Mouse (Mus musculus) spleen, adult 2 months (tissue): ENCODE data around the gene Gstm4.

Experiments
- CTCF ChIP-seq: fragments of 200-500 bp; IDR thresholded peaks from 2 replicates; pipeline ENCODE4 v1.5.1; 2011; ENCODE audit warnings: mild to moderate bottlenecking, inconsistent platforms; ENCODE audit not compliant: insufficient read depth, insufficient read length, insufficient replicate concordance; ENCODE audit errors: extremely low read depth
- POLR2A ChIP-seq: fragments of 200-500 bp; IDR thresholded peaks from 2 replicates; pipeline ENCODE4 v1.6.1; 2011; ENCODE audit warnings: low read depth, low read length, inconsistent platforms

DNA sequence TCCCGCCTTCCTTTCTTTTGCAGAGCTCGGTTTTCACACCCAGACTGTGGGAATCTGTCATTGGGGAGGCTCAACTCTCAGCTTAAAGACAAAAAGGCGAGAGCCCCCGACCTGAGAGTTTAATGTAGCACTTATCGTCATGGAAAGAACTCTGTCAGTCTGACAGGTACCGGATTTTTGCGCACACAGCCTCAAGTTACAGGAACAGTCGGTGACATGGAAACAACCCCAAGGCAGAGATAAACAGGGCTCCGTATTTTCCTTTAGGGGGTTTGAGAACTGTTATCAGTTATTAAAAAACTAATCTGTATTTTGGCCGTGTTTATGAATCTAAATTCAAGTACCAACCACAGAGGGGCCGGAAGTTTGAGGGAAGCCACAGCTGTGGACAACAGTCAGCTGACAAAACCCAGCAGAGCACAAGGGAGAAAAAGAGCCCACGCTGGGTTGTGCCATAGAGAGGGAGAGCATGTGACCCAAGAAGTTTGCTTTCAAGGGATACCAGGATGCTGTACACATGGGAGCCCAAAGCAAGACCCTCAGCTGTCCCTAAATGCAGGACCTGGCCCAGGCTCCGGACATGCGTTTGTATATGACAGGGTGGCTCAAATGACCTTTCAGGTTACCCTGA lies 26.4 kb downstream of the Gstm4 start:
- TF ChIP-seq POLR2A (no peak), CTCF (no peak)
